Mouse (Mus musculus) kidney, postnatal 4 days (tissue): ENCODE data around the gene Gpr179.
A peak's percentile ranks its signal among the peaks of the same experiment; 100 is the strongest.

Experiments used
- DNase-seq, 2 experiments: peaks; one replicate each; pipeline ENCODE4 v3.0.0; 2021; ENCODE audit warnings: mixed read lengths in 2 of 2

Gene Gpr179

DNA sequence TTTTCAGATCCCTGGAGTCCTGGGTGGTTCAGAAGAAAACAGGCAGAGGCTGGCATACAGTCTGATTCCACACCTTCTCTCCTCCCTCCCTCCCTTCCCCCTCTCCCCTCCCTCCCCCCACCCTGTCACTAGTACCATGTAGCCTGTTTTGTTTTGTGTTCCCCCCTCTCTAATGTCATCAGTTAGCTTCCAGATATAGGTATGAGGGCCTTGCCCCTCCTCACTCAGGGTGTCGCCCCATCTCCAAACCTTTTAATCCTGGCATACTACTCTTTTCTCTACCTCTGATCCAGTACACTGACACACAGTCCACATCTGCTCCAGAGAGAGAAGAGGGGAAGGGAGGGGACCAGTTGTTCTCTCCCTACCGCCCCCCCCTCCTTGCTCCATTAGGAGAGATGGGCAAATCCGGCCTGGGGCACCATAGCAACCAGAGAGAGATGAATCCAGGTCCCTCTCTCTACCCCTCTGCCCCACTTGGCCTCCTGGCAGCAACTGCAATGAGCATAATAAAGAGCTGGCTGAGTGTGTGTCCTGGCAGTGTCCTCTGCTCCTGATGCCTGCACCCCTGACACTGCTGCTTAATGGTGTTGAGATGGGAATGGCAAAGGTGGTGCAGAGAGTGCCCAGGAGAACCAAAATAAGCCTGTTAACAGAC lies at the start of gene Gpr179:
Gpr179 (minus strand) TSS at position 51 of the 658 bp plus-strand sequence.
- no peak for DNase-seq

DNA sequence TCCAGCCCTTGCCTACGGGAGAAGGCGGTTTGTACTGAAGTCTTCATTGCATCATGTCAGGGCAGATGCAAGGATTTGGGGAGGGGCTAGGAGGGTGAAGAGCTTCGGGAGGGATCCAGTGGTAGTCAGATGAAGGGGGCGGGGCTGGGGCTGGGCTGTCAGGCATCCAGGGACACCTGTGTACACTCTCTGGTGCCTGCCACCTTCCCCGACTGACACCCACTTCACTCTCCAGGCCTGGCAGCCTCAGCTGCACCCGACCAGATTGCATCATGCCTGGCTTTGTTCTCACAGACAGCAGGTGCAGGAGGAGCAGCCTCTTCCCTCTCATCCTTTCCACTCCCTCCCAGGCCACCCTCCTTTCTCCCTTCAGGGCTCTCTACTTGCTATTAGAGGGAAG lies 49.2 kb upstream of the Gpr179 start:
- DNase-seq: no peak

DNA sequence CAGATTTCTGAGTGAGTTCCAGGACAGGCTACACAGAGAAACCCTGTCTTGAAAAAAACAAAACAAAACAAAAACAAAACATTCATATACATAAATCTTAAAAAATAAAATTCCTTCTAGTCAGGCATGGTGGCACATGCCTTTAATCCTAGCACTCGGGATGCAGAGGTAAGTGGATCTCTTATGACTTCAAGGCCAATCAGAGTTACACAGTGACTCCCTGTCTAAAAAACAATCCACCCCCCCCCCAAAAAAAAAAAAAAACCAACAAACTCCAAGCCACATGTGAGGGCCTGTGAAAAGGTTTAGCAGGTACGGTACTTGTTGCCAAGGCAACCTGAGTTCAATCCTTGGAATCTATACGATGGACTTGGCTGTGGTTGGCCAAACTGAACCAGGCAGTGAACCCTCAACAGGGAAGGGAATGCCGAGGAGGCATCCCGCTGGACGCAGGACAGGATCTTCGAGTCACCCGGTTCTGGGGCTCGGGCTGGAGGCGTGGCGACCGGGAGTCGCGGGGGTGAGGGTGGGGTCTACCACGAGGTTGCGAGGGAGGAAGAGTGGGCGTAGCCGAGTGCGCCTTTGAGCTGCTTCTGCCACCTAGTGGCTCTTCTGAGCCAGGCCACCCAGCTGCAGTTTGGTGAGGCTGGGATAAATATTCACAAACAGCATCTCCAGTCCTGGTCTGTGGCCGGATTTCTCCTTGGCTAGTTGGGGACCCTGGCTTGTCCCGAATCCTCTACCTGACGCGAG lies 48.3 kb upstream of the Gpr179 start:
- DNase-seq: peak; percentile 88 to 93

DNA sequence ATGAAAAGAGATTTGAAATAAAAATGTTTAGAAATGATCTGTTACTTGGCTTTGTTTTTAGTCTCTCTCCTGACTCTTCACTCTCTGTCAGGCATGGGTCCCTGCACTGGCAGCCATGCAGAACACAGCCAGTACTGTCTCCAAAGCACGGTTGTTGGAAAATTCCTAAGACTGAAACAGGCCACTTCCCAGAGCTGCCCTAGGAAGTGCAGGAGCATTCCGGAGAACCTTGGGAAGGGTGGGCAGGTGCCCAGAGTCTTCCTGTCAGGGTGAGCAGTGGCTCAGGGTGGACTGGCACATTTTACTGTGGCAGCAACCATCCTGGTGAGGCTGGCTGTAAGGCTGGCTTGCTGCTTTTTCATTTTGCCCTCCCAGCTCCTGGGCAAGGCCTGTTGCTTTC lies 46.6 kb upstream of the Gpr179 start:
- DNase-seq: peak in 1 of 2 experiments; percentile 49

DNA sequence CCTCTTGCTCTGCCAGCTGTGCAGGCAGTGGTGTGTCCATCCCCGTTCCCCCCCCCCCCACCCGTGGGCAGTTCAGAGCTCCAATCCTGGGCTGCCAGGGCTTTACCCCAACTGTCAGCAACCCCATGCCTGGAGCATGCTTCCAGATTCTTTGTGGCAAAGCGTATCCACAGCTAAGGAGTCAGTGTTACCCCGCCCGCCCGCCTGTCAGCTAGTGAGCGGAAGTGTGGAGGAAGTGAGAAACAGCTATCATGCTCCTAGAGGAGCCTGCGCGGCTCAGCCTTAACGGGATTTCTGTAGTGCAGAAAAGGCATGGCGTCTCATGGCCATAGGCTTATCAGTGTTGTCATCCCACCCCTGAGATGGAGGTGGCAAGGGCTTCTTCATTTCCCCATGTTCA lies 42.3 kb upstream of the Gpr179 start:
- DNase-seq: peak; percentile 45 to 64

DNA sequence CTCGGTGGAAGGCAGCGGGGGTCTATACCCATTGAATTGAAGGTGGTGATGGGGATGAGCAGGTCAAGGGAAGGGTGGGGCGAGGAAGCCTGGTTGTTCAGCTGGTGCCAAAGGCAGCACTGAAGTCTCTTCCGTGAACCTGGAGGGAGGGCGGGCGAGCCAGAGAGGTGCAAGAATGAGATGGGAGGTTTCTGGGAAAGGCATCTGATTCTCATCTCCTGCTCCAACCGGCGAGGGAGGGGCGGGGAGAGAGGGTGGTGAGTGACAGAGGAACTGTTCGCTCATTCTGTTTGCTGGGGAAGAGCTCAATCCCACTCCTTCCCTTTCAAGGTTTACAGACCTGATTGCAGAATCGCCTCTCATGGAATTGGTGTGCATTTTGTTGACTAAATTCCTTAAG lies 41.8 kb upstream of the Gpr179 start:
- peak; percentile 49 to 62 for DNase-seq

DNA sequence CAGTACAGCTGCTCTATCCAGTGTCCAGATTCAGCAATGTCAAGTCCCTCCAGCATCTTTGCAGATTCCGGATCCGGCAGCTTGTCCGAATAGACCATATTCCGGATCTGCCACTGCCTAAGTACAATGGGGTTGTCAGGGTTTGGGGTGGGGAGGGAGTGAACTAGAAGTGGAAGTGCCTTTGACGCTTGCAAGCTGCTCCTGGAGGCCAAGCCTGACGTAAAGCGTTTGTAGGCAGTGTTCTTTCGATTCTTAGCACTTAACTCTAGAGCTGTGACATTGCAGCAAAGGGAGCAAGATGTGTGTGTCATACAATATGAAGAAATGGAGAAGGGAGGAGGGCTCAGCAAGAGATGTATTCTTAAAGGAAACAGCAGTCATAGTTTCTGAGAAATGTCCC lies 37.2 kb upstream of the Gpr179 start:
- no peak for DNase-seq

DNA sequence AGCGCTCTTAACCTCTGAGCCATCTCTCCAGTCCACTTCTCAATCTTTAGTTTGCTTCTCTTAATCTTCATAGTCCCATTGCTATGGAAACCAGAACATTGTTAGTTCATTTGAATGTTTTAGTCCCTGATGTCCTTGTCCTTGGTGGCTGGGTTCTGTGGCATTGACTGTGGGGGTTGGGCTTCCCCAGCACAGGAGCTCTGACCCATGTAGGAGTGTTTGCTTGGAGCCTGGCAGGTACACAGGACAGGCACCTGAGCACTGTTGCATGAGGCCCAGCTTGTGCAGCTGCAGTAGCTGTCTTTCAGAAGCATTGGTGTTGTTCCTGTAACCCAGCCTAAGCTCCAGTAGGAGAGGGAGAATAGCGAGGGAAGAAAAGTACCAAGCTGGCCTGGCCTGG lies 35.9 kb upstream of the Gpr179 start:
- no peak for DNase-seq

DNA sequence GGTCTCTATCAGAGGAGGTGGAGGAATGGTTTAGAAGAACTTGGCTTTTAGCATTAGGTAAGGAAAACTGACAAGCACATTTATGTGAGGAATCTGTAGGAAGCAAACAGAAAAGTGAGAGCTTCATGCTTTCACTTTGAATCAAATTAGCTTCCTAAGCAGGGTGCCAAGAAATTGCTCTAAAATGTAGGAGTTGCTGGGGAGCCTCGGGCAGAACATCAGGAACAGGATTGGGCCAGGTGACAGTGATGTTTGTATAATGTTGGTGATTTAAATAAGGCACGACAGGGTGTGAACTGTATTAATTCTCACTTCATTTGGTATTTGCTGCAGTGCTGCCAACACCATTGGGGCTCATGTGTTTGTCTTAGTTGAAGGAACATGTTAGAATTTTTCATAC lies 31.9 kb upstream of the Gpr179 start:
- no peak for DNase-seq

DNA sequence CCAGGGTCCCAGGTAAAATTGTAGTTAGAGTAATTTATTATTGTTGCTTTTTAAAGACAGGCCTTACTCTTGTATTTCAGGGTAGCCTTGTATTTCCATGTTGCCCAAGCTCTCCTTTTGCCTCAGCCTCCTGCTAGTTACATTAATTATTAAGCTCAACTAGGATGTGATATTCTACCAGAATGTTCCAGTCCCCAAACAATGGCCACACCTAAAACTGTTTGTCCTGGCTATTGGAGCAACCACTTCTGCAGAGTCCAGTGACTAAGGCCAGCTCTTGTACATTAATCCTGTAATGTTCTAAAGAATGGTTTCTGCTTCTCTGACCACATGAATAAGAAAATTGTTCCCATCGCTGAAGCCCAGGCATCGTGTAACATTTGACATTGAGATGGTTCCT lies 31.1 kb upstream of the Gpr179 start:
- DNase-seq: no peak

DNA sequence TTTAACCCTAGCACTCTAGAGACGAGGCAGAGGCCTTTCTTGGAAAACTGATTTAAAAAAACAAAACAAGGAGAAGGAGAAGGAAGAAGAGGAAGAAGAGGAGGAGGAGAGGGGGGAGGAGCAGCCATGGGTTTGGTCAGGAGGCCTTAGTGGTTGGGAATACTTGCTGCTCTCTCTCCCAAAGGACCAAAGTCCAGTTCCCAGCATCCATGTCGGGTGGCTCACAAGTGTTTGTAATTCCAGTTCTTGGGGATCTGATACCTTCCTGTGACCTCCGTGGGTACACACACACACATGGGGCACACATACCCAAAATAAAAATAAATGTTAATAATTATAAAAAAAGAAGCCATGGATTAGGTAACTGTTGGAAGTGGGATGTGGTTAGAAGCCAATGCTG lies 28.2 kb upstream of the Gpr179 start:
- no peak for DNase-seq

DNA sequence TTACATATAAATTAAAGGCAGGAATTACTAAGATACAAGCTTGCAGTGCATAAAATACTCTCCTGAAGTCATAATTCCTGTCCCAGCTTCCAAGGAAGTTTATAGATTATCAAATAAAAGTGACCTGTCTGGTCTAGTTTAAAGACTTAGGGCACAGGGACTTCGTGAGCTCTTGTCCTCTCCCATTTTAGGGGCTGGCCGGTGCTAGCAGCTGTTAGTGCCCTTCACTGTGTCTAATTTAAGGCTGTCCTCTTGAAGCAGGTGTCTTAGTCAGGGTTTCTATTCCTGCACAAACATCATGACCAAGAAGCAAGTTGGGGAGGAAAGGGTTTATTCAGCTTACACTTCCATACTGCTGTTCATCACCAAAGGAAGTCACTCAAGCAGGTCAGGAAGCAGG lies 21.5 kb upstream of the Gpr179 start:
- DNase-seq: no peak

DNA sequence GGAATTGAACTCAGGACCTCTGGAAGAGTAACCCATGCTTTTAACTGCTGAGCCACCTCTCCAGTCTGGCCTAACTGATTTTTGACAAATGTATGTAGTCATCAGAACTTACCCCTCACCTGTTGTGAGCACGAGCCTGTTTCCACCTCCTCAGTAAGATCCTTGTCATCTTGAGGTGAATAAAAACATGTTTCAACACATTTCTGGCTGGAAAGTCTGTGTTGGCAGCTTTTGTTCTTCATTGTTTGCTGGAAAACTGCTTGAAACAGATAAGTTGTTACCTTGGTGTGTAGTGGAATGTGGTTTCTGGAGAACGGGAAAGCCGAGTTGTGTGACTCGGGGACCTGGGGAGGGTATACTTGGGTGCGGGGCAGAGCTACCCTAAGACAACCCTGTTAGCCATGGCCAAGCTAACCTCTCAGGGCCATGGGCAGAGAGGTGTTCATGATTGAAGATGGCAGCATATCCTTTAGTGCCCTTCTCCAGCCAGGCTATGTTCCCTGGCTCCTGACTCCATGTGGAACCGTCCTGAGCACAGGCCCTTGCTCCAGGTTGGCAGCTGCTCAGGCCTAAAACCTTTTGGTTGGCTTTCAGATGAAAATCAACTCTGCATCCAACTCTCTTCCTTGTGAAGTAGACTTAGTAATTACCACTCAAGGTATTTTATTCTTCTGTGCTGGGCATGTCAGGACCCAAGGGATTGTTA lies 20.4 kb upstream of the Gpr179 start:
- no peak for DNase-seq

DNA sequence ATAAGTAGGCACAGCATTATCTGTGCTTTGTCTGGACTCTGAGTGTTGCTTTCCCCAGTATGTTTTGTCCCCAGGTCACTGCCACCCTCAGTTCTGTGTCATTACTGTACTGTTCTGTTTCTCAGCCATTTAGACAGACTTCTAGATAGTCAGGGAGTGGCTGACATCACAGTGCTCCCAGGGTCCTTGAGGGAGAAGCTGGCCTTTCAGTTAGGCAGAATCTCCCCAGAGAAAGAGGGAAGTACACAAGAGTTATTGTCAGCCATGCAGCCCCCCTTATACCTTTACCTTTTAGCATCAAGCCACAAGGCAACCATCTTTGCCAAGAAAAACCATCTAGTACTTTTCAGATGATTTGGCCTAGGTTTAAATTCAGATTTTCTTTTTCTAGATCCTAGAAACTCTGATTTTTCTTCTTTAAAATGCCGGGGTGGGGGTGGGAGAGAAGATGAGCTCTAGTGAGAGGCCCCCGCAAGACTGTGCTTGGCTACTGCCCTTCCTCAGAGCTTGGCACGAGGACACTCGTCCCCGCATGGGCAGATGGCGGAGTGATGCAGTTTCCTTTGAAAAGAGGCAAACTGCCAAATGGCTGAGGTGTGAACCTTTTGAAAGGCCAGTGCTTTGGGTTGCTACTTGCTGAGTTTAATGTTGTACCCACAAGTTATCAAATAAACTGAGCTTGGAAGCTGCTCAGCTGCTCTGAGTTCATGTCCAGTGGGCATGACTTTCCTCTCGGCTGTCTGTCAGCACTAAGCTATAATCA lies 18.6 kb upstream of the Gpr179 start:
- no peak for DNase-seq

DNA sequence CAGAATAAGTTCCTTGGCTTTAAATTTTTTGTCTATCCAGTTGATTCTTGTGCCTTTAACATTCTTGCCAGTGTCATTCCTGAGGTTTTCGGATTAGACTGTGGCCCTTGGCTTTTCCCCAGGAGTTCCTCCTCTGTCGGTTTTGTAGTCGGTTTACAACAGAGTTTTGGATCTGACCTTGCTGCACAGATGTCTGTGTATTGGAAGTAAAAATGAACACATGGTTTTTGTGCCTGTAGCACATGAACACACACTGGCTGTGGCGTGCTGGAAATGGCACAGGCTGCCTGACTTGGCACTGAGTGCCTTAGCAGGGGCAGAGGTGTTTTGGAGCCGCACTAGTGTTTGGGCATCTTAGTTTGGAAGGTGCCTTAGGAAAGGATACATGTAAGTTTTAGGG lies 16.6 kb upstream of the Gpr179 start:
- DNase-seq: no peak

DNA sequence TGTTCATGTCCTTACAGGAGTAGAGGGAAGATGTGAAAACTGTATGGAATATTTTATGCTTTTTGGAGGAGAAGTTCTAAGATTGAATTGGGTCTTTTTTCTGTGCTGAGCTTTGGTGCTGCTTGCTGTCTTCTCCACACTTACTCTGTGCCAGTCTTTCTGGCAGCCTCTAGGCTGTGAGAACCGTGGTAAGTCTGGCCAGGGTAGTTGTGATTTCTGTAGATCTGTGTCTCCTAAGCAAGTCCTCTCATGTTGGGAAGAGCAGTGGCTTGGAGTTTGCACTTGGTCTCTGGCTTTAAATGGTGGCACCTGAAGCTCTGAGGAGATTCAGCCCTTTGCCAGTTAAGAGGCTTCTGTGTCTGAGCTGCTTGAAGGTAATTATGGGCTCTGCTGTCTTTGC lies 13.7 kb upstream of the Gpr179 start:
- no peak for DNase-seq

DNA sequence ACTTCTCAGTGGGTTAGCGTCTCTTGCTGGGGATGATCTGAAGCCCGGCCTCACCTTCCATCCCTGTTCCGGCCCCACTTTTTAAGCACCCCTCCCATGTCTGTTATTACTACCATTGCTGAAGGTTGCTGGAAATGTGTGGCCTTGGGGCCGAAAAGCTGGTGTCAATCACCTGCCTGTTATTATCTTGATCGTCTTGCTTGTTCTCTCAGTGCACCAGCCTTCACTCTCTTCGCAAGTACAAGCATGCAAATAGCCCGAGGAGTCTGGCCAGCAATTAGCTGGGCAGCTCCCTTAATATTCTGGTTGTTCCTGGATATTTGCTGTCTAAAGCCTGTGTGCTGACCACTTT lies 11.7 kb upstream of the Gpr179 start:
- DNase-seq: peak in 1 of 2 experiments; percentile 31

DNA sequence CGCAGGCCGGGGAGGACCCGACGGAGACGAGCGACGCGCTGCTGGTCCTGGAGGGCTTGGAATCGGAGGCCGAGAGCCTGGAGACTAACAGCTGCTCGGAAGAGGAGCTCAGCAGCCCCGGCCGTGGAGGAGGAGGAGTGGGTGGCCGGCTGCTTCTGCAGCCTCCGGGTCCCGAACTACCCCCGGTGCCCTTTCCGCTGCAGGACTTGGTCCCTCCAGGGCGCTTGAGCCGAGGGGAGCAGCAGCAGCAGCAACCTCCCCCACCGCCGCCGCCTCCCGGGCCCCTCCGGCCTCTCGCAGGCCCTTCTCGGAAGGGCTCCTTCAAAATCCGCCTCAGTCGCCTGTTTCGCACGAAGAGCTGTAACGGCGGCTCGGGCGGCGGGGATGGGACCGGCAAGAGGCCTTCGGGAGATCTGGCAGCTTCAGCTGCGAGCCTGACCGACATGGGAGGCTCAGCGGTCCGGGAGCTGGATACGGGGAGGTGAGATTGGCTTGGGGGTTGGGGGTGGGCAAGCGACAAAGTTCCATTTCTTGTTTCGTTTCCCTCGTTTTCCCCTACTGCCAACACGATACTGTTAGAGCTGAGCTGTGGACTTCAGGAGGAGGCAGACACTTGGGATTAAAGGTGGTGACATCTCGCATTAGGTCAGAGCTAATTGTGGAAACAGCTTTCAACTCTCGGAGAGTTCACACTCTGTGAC lies 11.2 kb upstream of the Gpr179 start:
- peak; percentile 58 to 74 for DNase-seq

DNA sequence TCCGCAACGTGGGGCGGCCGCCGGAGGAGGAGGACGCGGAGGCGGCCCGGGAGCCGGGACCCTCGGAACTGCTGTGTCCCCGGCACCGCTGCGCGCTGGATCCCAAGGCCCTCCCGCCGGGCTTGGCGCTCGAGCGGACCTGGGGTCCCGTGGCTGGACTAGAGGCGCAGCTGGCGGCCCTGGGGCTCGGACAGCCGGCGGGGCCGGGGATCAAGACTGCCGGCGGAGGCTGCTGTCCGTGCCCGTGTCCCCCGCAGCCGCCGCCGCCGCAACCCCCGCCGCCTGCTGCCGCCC lies 10.7 kb upstream of the Gpr179 start:
- DNase-seq: no peak

DNA sequence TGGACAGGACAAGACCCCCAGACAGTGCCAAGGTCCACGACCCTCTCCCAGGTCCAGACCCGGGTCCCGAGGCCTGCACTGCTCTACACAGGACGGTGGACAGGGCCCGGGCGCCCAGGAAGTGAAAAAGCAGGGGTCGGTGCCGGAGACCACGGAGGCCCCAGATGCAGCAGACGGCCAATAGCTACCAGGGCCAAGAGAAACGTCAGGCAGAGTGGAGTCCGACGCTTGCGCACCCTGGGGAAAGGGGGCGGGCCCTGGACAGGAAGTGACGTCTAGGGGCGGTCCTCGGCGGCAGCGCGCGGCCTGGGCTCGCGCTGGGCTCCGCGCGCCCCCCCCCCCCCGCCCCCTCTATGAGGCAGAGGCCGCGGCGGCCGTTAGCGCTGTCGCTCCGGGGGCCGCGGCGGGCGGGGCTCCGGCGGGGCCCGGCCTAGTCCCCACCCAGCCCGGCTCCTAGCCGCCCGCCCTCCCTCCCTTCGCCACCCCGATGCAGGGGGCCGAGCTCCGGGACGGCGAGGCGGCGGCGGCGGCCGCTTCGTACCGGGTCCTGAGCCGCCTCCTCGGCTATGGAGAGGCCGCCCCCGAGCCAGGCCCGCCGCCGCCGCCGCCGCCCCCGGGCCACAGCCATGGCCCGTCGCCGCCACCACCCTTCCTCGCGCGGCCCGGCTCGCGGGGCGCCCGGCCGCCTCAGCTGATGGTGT lies 10.2 kb upstream of the Gpr179 start, which contains the start of gene Socs7:
Socs7 (plus strand) TSS at position 604 of the 701 bp plus-strand sequence.
- peak; percentile 97 for DNase-seq

DNA sequence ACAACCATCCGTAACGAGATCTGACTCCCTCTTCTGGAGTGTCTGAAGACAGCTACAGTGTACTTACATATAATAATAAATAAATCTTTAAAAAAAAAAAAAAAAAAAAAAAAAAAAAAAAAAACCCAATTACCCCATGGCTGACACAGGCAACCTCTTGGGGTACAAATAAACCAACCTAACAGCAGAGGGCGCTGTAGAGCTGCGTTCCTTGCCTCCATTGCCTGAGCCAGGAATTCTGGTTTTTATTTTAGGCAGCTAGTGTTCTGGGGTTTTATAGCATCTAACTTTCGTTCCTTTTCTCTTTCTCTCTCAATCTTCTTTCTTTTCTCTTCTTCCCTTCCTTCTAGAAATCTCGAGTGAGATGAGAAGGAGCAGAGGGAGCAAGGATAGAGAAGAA lies 5.8 kb upstream of the Gpr179 start:
- DNase-seq: peak; percentile 81 to 86

DNA sequence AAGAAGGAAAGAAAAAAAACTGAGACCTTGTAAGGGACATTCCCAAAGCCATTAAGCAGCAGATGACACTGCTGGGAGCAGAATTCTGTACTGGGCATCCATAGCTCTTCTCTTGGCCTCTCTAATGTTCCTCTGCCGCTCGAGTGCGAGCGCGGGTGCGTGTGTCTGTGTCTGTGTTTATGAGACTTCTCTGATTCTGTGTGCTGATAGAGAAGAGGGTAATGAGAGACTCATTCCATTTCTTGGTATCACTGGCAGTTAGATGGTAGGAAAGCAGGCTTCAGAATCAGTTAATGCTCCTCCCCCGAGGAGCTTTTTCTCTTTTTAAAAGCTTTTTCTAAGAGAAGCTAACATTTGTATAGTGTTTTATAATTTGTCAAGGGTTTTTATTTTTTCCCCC lies 3.4 kb upstream of the Gpr179 start:
- no peak for DNase-seq
